Mouse (Mus musculus): Measurements from ENCODE around the gene Prss50.

DNA sequence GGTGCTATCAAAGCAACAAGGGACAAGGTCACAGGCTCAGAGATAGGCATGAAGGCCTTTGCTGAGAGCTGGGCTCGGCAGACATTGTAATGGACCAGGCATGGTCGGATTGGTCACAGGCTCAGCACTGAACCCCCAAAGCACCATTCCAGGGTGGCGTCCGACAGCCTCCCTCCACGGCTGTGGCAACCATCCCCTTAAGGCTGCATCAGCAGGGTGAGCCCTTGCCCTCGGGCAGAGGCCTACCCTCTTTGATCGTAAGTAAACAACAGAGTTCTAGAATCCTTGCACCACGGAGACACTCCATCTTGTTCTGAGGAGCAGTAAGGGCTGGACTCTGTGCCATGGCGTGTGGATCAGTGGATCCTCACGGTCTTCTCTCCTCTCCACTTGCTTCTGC lies 13.6 kb upstream of the Prss50 start, which contains the start of gene Prss46:
- TF ChIP-seq POLR2A (IDR thresholded peaks at IDR 0.05; ENCODE audit: low read depth, low read length) (no peak), EP300 (IDR thresholded peaks at IDR 0.05; ENCODE audit: low read length) (no peak), NELFE (IDR thresholded peaks at IDR 0.05; ENCODE audit: low read depth, low read length) (no peak), CHD2 (IDR thresholded peaks at IDR 0.05; ENCODE audit: low read length) (no peak), NRF1 (IDR thresholded peaks at IDR 0.05; ENCODE audit: low read depth, low read length) (no peak), CTCF (conservative IDR thresholded peaks at IDR 0.05 in 1 of 2, IDR thresholded peaks at IDR 0.05 in 1 of 2; ENCODE audit: low read depth in 2 of 2, low read length in 2 of 2) (no peak), HCFC1 (IDR thresholded peaks at IDR 0.05; ENCODE audit: low read depth, low read length) (no peak)
